Mouse (Mus musculus) naive thymus-derived CD4-positive, alpha-beta T cell, adult 2 months (primary cell): Measurements from ENCODE around the gene Trio.

Source experiments
- DNase-seq: peaks from one replicate; pipeline ENCODE4 v3.0.0-alpha.2; 2011; ENCODE audit warnings: low read depth

Trio gene

DNA sequence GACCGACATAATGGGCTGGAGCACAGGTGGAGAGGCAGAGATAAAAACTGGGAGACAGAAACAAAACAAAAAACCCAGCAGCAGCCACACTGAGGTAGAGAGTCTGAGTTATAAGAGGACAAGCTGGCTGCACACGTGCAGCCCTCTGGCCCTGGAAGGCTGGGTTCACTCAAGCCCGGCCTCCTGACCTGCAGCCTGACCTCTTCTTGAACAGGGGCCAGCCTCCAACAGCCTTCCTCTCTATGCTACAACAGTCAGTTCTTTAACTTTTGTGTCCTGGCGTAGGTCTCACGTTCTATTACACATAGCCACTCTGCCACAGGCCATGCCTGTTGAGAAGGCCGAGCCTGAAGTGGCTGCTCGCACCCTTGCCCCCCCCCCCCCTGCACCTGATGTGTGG is 147.8 kb downstream of the Trio start:
- no peak for DNase-seq

- no peak for DNase-seq
Measured at GRCm38 (mm10) chr15:27876327-27876726, 149.3 kb downstream of the Trio start.

DNA sequence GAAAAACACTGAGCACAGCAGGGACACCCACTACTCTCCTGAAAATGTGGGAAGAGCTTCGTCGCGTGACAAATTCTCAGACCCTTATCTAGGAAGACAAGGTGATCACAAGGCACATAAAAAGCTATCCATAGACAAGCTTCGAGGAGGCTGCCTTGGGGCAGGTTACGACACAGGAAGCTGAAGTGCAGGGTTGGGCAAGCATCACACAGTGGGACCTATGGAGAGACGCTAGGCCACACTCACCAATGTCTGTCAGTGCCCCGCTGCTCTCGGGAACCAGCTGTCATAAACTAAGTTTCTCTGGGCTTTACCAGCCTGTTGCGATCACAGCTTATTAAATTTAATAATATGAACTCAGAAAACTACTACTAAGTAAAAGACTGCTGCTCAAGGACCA is 149.9 kb downstream of the Trio start:
- DNase-seq = no peak

GRCm38 (mm10) chr15:27873747-27874320 is 151.8 kb downstream of the Trio start:
- DNase-seq = no peak

- no peak for DNase-seq
Measured at GRCm38 (mm10) chr15:27872286-27872685, 153.4 kb downstream of the Trio start.

DNA sequence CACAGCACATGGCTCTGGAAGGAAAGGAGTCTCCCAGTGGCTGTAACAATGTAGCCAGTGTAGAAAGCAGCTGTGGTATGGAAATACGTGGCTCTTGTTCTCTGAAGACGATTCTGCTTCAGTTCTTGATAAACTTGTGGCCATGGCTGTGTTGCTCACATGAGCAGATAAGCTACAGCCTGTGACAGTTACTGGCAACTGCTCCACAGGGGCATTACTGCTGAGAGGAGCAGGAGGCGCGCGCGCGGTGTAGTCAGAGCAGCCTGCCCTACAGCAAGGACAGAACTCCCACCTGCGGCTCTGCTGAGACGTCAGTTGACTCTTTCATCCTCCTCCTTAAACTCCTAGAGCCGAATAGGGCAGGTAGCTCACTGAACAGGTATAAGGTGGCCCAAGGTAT is 153.9 kb downstream of the Trio start:
- no peak for DNase-seq

- no peak for DNase-seq
Measured at GRCm38 (mm10) chr15:27871260-27871659, 154.4 kb downstream of the Trio start.

GRCm38 (mm10) chr15:27869001-27869400 is 156.6 kb downstream of the Trio start:
- DNase-seq = no peak

DNA sequence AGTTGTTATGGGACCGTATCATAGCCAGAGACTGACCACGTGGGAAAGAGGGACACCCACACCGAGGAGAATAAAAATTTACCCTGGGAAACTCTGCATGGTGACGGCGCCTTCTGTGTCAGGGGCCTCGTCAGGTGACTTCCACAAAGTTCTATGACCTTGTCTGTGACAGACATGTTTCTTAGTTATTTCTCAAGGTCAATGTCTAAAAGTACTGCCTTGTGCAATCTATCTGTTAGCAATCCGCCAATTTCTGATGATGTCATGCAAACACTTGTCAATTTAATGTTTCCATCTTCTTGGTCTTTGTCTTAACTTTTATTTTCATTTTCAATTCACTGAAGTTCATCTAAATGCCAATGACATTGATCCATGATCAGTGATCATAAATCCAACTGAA is 157.8 kb downstream of the Trio start:
- DNase-seq = no peak

DNA sequence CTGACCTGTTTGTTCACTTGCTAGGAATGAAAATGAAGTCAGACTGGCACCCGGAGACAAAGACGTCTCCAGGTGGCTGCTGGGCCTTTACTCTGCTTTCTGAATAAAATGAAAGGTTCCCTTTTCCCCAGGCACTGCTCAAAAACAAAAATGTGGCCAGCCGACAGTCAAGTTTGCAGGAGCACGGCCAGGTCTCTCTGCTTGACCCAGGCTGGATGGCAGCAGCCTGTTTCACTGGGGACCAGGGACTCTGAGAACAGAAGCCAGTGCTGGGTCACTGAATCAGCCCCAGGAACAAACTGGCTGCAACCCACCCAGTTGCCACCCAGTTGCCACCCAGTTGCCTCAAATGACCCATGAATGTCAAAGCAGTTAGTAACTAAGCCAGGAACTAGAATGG is 159.2 kb downstream of the Trio start:
- no peak for DNase-seq

DNA sequence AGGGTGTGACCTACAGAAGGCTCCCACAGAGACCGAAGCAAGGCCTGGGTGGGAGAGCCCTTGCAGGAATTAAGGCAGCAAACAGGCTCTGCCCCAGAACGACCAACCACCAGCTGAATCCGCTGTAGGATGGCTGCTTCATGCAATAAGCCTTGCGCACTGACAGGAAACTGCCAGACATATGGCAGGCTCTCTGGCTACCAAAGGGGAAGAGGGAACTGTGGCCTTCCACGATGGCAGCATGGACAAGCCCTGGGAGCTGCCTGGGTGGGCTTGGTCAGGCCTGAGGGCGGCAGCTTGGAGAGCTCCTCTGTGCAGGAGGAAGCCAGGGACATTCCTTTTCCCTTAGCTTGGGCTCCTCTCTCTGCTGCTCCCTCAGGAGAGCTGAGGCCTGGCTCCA is 159.6 kb downstream of the Trio start:
- no peak for DNase-seq

DNA sequence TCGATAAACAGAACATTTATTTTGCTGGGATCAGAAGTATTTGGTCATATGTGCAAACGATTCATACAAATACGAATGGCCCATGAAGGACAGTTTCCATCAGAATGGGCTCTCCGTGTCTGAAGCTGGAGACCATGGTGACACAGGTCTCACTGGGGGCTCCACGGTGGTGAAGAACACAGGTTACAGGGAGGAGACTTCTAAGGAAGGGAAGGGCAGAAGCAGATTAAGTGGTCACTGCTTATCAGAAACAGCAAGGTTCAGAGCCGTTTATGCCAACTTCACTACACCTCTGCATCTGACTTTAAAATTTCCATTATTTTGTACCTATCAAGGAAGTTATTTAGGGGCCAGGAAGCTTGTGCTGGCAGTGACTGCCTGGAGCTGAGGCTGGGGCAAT is 161.3 kb downstream of the Trio start:
- no peak for DNase-seq

GRCm38 (mm10) chr15:27862949-27863348 is 162.7 kb downstream of the Trio start:
- DNase-seq = no peak

GRCm38 (mm10) chr15:27860439-27860838 is 165.2 kb downstream of the Trio start:
- no peak for DNase-seq

- DNase-seq = no peak
Measured at GRCm38 (mm10) chr15:27859590-27859989, 166.1 kb downstream of the Trio start.

- peak; percentile 50 for DNase-seq
Measured at GRCm38 (mm10) chr15:27859115-27859514, 166.5 kb downstream of the Trio start.

DNA sequence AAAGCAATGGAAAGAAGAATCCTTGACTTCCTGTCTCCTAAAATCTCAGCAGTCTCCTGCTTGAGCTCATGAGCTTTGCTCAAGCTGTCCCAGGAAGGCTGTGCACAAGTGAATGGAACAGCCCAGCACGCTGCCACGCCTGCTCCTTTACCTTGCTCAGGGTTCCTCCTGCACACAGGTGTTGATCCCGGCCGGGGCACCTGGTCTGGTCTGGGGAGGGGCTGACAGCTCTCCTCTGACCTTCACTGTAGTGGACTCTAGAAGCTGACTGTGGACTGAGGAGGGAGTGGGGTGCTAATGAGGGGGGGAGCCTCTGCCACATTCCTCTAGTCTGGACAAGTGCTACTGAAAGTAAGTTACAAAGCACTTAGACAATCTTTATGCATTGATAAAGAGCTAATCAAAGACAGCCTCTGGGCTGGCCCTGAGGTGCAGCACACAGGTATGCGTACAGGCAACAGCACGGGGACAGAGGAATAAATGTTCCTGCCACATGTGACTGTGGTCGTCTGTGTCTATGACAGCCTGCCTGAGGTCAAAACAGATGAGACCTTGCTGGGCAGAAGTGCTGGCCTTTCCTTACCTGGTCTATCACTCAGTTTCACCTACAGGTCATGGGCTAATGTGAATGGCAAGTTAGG is 167.3 kb downstream of the Trio start:
- DNase-seq = no peak

GRCm38 (mm10) chr15:27857242-27857641 is 168.4 kb downstream of the Trio start:
- peak; percentile 37 for DNase-seq

DNA sequence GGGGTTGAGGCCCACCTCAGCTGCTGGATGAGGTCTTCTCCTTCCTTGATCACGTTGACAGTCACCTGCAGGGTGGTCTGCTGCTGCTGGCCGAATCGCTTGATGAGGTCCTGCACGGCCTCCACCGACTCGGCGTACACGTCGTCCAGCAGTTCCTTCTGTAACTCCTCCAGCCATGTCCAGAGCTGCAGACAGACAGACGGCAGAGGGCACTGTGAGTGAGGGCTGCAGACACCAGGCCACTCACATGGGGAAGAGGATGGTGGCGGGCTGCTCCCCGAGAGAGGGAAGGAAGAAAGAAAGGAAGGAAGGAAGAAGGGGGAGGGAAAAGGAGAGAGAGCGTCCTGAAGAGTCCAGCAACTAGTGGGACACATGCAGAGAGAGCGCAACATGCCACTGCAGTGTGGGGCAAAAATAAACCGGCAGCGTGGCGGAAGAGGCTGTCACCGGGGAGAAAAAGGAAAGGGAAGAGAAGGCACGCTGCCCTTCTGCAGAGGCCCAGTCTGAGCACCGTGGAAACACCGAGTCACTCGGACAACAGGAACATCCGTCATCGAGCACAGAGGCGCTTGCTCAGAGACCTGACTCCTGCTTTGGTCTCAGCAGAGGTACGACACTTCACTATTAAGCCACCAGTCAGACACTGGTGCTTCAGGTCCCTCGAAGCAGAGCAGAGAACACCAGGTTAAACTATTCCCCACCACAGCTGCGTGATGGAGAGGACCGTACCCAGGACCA is 169.4 kb downstream of the Trio start:
- peak; percentile 65 for DNase-seq

- DNase-seq = peak; percentile 71
Measured at GRCm38 (mm10) chr15:27851312-27851711, 174.3 kb downstream of the Trio start.

GRCm38 (mm10) chr15:27850904-27851303 is 174.7 kb downstream of the Trio start:
- DNase-seq = peak; percentile 40

GRCm38 (mm10) chr15:27849910-27850309 is 175.7 kb downstream of the Trio start:
- DNase-seq = no peak

DNA sequence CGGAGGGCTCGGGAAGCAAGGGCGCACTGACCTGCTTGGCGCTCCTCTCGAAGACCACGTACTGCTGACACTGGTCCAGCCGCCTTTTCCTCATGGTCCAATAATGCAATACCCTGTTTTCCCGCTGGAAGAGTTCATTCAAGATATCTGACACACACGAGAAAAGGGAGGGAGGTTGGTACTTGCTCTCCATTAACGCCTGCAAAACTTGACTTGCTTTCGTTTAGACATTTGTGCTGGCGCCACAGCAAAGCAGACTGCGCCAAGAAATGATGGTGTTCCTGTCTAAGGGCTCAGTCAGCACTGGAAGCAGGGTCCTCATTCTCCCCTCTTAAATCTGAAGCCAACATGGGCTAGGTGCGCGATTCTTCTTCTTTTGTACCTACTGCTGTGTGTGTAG is 184.0 kb downstream of the Trio start:
- DNase-seq = no peak

DNA sequence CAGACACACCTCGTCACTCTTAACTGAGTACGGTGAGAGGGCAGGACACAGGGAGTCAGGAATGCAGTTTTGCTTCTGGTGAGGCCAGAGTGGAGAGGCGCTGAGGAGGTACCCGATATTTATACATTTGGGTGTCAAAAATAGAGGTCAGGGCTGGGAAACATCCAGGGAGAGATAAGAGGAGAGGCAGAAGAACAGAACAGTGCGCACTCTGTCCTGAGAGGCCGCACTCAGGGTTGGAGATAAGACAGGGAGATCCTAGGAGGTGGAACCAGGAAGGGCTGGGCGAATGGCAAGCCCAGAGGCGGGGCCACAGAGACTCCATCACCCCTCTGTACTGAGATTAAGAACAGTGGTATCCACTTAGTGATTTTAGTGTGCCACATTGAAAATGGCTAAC is 185.1 kb downstream of the Trio start:
- no peak for DNase-seq
